Mouse (Mus musculus): ENCODE data around the gene N4bp2l2. TPM values are rescaled to one million over a fixed set of nuclear protein-coding genes. Genes with fewer than 3 reads are reported as not detected.
"Not testable (repeated sequence)": the region's sequence is repeated elsewhere in the genome, so short reads cannot be mapped to it uniquely, and the experiment has no call there.

Gene N4bp2l2
- polyA plus RNA-seq, 1 experiment from 2014 or later: 30.2 TPM

- Histone ChIP-seq H3K27me3 (replicated peaks; ENCODE audit: control insufficient read depth, insufficient read depth, low read length) (no peaks in the 10 kb centered on the region), H3K4me3 (ENCODE audit: low read depth, low read length) (peak overlapping the region; percentile 89), H3K4me1 (ENCODE audit: control insufficient read depth, insufficient read depth, low read length) (peaks cover 6% of the 10 kb centered on the region), H3K27ac (ENCODE audit: low read depth, low read length) (no peak overlapping the region), H3K9me3 (replicated peaks; ENCODE audit: control insufficient read depth, low read length) (no peaks in the 10 kb centered on the region), H3K9ac (ENCODE audit: low read length) (peak overlapping the region; percentile 93; the same call in 1 of the 2 replicates), H3K4me2 (ENCODE audit: low read length) (peak overlapping the region; percentile 58), H3K36me3 (ENCODE audit: control insufficient read depth, insufficient read depth, low read length) (no peaks in the 10 kb centered on the region)
- WGBS: 50% methylated on average over 6 of the region's 6 CpGs
- ATAC-seq: no peak
- peak; percentile 4 for DNase-seq (ENCODE audit: low spot score)
Measured at GRCm38 (mm10) chr5:150674866-150675265, 8.9 kb upstream of the N4bp2l2 start.

- H3K27ac ChIP-seq (ENCODE audit: low read depth, low read length): peak overlapping the region; percentile 96
- no peaks in the 10 kb centered on the region for H3K36me3 ChIP-seq (ENCODE audit: control insufficient read depth, insufficient read depth, low read length)
- under 1% methylated on average over 38 of the region's 91 CpGs for WGBS
- H3K27me3 ChIP-seq (replicated peaks; ENCODE audit: control insufficient read depth, insufficient read depth, low read length): no peaks in the 10 kb centered on the region
- DNase-seq (ENCODE audit: low spot score) (peak; percentile 56), ATAC-seq (peak; percentile 66)
- H3K4me3 ChIP-seq (ENCODE audit: low read depth, low read length): peak overlapping the region; percentile 89
- no peaks in the 10 kb centered on the region for H3K9me3 ChIP-seq (replicated peaks; ENCODE audit: control insufficient read depth, low read length)
- peaks cover 6% of the 10 kb centered on the region for H3K4me1 ChIP-seq (ENCODE audit: control insufficient read depth, insufficient read depth, low read length)
- H3K4me2 ChIP-seq (ENCODE audit: low read length): peak overlapping the region; percentile 58
- H3K9ac ChIP-seq (ENCODE audit: low read length): peak overlapping the region; percentile 93
Measured at GRCm38 (mm10) chr5:150673880-150674621, 8.1 kb upstream of the N4bp2l2 start.

GRCm38 (mm10) chr5:150673153-150673835, 7.3 kb upstream of the N4bp2l2 start, which contains the start of gene Pds5b:
Gene Pds5b, plus strand, starts transcription at chr5:150673739.
- peak within 1 kb of the TSS; percentile 93 for H3K9ac ChIP-seq (ENCODE audit: low read length)
- DNase-seq (ENCODE audit: low spot score): peak; percentile 97

GRCm38 (mm10) chr5:150672343-150672742, 6.4 kb upstream of the N4bp2l2 start:
- no peak overlapping the region for H3K27ac ChIP-seq (ENCODE audit: low read depth, low read length)
- WGBS: 92% methylated on average over 7 of the region's 7 CpGs

More at GRCm38 (mm10) chr5:150673153-150673835, 7.3 kb upstream of the N4bp2l2 start, which contains the start of gene Pds5b:
- ATAC-seq: peak; percentile 97
- peak within 1 kb of the TSS; percentile 58 for H3K4me2 ChIP-seq (ENCODE audit: low read length)
- no peaks in the 10 kb centered on the region for H3K27me3 ChIP-seq (replicated peaks; ENCODE audit: control insufficient read depth, insufficient read depth, low read length)
- H3K4me1 ChIP-seq (ENCODE audit: control insufficient read depth, insufficient read depth, low read length): peaks cover 6% of the 10 kb centered on the region
- H3K36me3 ChIP-seq (ENCODE audit: control insufficient read depth, insufficient read depth, low read length): no peaks in the 10 kb centered on the region
- 13% methylated on average over 48 of the region's 49 CpGs for WGBS
- no peaks in the 10 kb centered on the region for H3K9me3 ChIP-seq (replicated peaks; ENCODE audit: control insufficient read depth, low read length)
- H3K27ac ChIP-seq (ENCODE audit: low read depth, low read length): peak within 1 kb of the TSS; percentile 96
- peak within 1 kb of the TSS; percentile 89 for H3K4me3 ChIP-seq (ENCODE audit: low read depth, low read length)

GRCm38 (mm10) chr5:150668731-150669130, 2.7 kb upstream of the N4bp2l2 start:
- no peaks in the 10 kb centered on the region for H3K36me3 ChIP-seq (ENCODE audit: control insufficient read depth, insufficient read depth, low read length)
- H3K27me3 ChIP-seq (replicated peaks; ENCODE audit: control insufficient read depth, insufficient read depth, low read length): no peaks in the 10 kb centered on the region
- no peaks in the 10 kb centered on the region for H3K9me3 ChIP-seq (replicated peaks; ENCODE audit: control insufficient read depth, low read length)
- WGBS: 71% methylated on average over 4 of the region's 4 CpGs
- H3K27ac ChIP-seq (ENCODE audit: low read depth, low read length): no peak overlapping the region
- no peak for DNase-seq (ENCODE audit: low spot score)
- no peak overlapping the region for H3K4me3 ChIP-seq (ENCODE audit: low read depth, low read length)
- H3K4me1 ChIP-seq (ENCODE audit: control insufficient read depth, insufficient read depth, low read length): 0 out of 2 replicates have a peak, but pooled peaks cover 2% of the 10 kb centered on the region
- H3K9ac ChIP-seq (ENCODE audit: low read length): no peak overlapping the region
- no peak overlapping the region for H3K4me2 ChIP-seq (ENCODE audit: low read length)
- ATAC-seq: no peak

More at GRCm38 (mm10) chr5:150672343-150672742, 6.4 kb upstream of the N4bp2l2 start:
- peaks cover 6% of the 10 kb centered on the region for H3K4me1 ChIP-seq (ENCODE audit: control insufficient read depth, insufficient read depth, low read length)
- no peak for DNase-seq (ENCODE audit: low spot score)
- H3K27me3 ChIP-seq (replicated peaks; ENCODE audit: control insufficient read depth, insufficient read depth, low read length): no peaks in the 10 kb centered on the region
- no peaks in the 10 kb centered on the region for H3K9me3 ChIP-seq (replicated peaks; ENCODE audit: control insufficient read depth, low read length)
- no peak overlapping the region for H3K4me3 ChIP-seq (ENCODE audit: low read depth, low read length)
- H3K4me2 ChIP-seq (ENCODE audit: low read length): no peak overlapping the region
- no peaks in the 10 kb centered on the region for H3K36me3 ChIP-seq (ENCODE audit: control insufficient read depth, insufficient read depth, low read length)
- ATAC-seq: no peak
- no peak overlapping the region for H3K9ac ChIP-seq (ENCODE audit: low read length)

- Histone ChIP-seq H3K9ac (ENCODE audit: low read length) (peak overlapping the region; percentile 91), H3K27me3 (replicated peaks; ENCODE audit: control insufficient read depth, insufficient read depth, low read length) (no peaks in the 10 kb centered on the region), H3K9me3 (replicated peaks; ENCODE audit: control insufficient read depth, low read length) (no peaks in the 10 kb centered on the region), H3K4me3 (ENCODE audit: low read depth, low read length) (peak overlapping the region; percentile 96), H3K4me2 (ENCODE audit: low read length) (peak overlapping the region; percentile 79), H3K4me1 (ENCODE audit: control insufficient read depth, insufficient read depth, low read length) (peaks cover 9% of the 10 kb centered on the region; the same call in 1 of the 2 replicates), H3K27ac (ENCODE audit: low read depth, low read length) (peak overlapping the region; percentile 91), H3K36me3 (ENCODE audit: control insufficient read depth, insufficient read depth, low read length) (peaks cover 17% of the 10 kb centered on the region)
- WGBS: under 1% methylated on average over 52 of the region's 52 CpGs
- DNase-seq (ENCODE audit: low spot score): peak; percentile 100
- peak; percentile 99 for ATAC-seq
Measured at GRCm38 (mm10) chr5:150665132-150665954, 640 bp downstream of the N4bp2l2 start.

GRCm38 (mm10) chr5:150664794-150665131, 1.2 kb downstream of the N4bp2l2 start:
- Histone ChIP-seq H3K27ac (ENCODE audit: low read depth, low read length) (peak overlapping the region; percentile 91), H3K4me3 (ENCODE audit: low read depth, low read length) (peak overlapping the region; percentile 96), H3K36me3 (ENCODE audit: control insufficient read depth, insufficient read depth, low read length) (peaks cover 17% of the 10 kb centered on the region), H3K4me1 (ENCODE audit: control insufficient read depth, insufficient read depth, low read length) (peaks cover 9% of the 10 kb centered on the region; the same call in 1 of the 2 replicates), H3K4me2 (ENCODE audit: low read length) (peak overlapping the region; percentile 79), H3K9ac (ENCODE audit: low read length) (peak overlapping the region; percentile 91), H3K9me3 (replicated peaks; ENCODE audit: control insufficient read depth, low read length) (no peaks in the 10 kb centered on the region), H3K27me3 (replicated peaks; ENCODE audit: control insufficient read depth, insufficient read depth, low read length) (no peaks in the 10 kb centered on the region)
- no peak for DNase-seq (ENCODE audit: low spot score)
- ATAC-seq: no peak
- under 1% methylated on average over 10 of the region's 10 CpGs for WGBS

GRCm38 (mm10) chr5:150663926-150664325, 2.1 kb downstream of the N4bp2l2 start:
- H3K36me3 ChIP-seq (ENCODE audit: control insufficient read depth, insufficient read depth, low read length): peaks cover 17% of the 10 kb centered on the region
- not testable (repeated sequence) for ATAC-seq; H3K27ac ChIP-seq (ENCODE audit: low read depth, low read length); H3K9ac ChIP-seq (ENCODE audit: low read length); H3K4me1 ChIP-seq (ENCODE audit: control insufficient read depth, insufficient read depth, low read length); DNase-seq (ENCODE audit: low spot score); H3K4me2 ChIP-seq (ENCODE audit: low read length); H3K9me3 ChIP-seq (replicated peaks; ENCODE audit: control insufficient read depth, low read length); H3K27me3 ChIP-seq (replicated peaks; ENCODE audit: control insufficient read depth, insufficient read depth, low read length); H3K4me3 ChIP-seq (ENCODE audit: low read depth, low read length)
- 91% methylated on average over 7 of the region's 7 CpGs for WGBS

Measured in forebrain, embryonic 14.5 days (tissue).